Mouse (Mus musculus) liver, embryonic 15.5 days (tissue): ENCODE measurements around the gene Rbm15. TPM values are rescaled to one million over a fixed set of nuclear protein-coding genes. Genes with fewer than 3 reads are reported as not detected.

Experiments
- ATAC-seq: fragments of 200-750 bp; cut with Nextera tagmentation; 2 replicates; pipeline ENCODE4 v1.8.0; 2017; ENCODE audit warnings: moderate number of reproducible peaks, mild to moderate bottlenecking, moderate library complexity; ENCODE audit not compliant: insufficient read depth
- H3K27ac ChIP-seq: fragments of 300-500 bp; sonication (generic); replicated peaks from 2 replicates; pipeline ENCODE4 v1.5.1; 2015; ENCODE audit warnings: mild to moderate bottlenecking, inconsistent platforms
- H3K27me3 ChIP-seq: fragments of 300-500 bp; sonication (generic); 2 replicates; pipeline ENCODE4 v1.6.1; 2015; ENCODE audit warnings: mild to moderate bottlenecking, inconsistent platforms
- H3K36me3 ChIP-seq: fragments of 300-500 bp; sonication (generic); replicated peaks from 2 replicates; pipeline ENCODE4 v1.6.1; 2015; ENCODE audit warnings: moderate library complexity, mild to moderate bottlenecking, inconsistent platforms
- H3K4me1 ChIP-seq: fragments of 300-500 bp; sonication (generic); replicated peaks from 2 replicates; pipeline ENCODE4 v1.6.1; 2015; ENCODE audit warnings: inconsistent platforms
- H3K4me2 ChIP-seq: fragments of 300-500 bp; sonication (generic); 2 replicates; pipeline ENCODE4 v1.6.1; 2015; ENCODE audit warnings: moderate library complexity, mild to moderate bottlenecking, inconsistent platforms
- H3K4me3 ChIP-seq: fragments of 300-500 bp; sonication (generic); replicated peaks from 2 replicates; pipeline ENCODE4 v1.5.1; 2015; ENCODE audit warnings: mild to moderate bottlenecking, inconsistent platforms
- H3K9ac ChIP-seq: fragments of 300-500 bp; sonication (generic); 2 replicates; pipeline ENCODE4 v1.6.1; 2015; ENCODE audit warnings: moderate library complexity, mild to moderate bottlenecking, inconsistent platforms
- H3K9me3 ChIP-seq: fragments of 300-500 bp; sonication (generic); replicated peaks from 2 replicates; pipeline ENCODE4 v1.6.1; 2016; ENCODE audit warnings: inconsistent platforms
- WGBS: fragments of 180-500 bp; shearing (Covaris S2); methylation state at CpG from one replicate; pipeline ENCODE4 v1.1.7; 2015; ENCODE audit warnings: mixed read lengths; ENCODE audit not compliant: insufficient replicate concordance; 5-methylcytosine and 5-hydroxymethylcytosine counted together
- polyA plus RNA-seq: library from polyadenylated mRNA; unstranded; fragments of >200 nt; fragmentation: Nextera tagmentation; extraction: Ambion mirVana; gene quantifications from 2 replicates; pipeline ENCODE4 v1.2.1, GENCODE M21; 2015

Rbm15 gene
- polyA plus RNA-seq, 1 experiment from 2014 or later = 8.3 TPM

- Histone ChIP-seq H3K4me1 (peaks cover 19% of the 10 kb centered on the region), H3K4me2 (peak within 1 kb of the TSS; percentile 66), H3K9ac (peak within 1 kb of the TSS; percentile 69), H3K9me3 (no peaks in the 10 kb centered on the region), H3K4me3 (peak within 1 kb of the TSS; percentile 74), H3K36me3 (peaks cover 21% of the 10 kb centered on the region), H3K27me3 (no peaks in the 10 kb centered on the region), H3K27ac (peak within 1 kb of the TSS; percentile 54)
- peak; percentile 86 for ATAC-seq
- 2% methylated on average over 43 of the region's 43 CpGs for WGBS
These were observed 54.8 kb downstream of the Rbm15 start, which contains the start of gene Lamtor5 for GRCm38 (mm10) chr3:107278479-107279269. Gene Lamtor5 (plus strand): TSS chr3:107278858.

GRCm38 (mm10) chr3:107276626-107277025, 56.8 kb downstream of the Rbm15 start:
- no peak overlapping the region for H3K4me2 ChIP-seq
- WGBS = 72% methylated on average over 3 of the region's 3 CpGs
- H3K27me3 ChIP-seq = no peaks in the 10 kb centered on the region
- H3K27ac ChIP-seq = no peak overlapping the region
- H3K4me3 ChIP-seq = no peak overlapping the region
- H3K9ac ChIP-seq = no peak overlapping the region
- peaks cover 19% of the 10 kb centered on the region for H3K4me1 ChIP-seq
- no peaks in the 10 kb centered on the region for H3K9me3 ChIP-seq
- ATAC-seq = no peak
- H3K36me3 ChIP-seq = peaks cover 2% of the 10 kb centered on the region; the same call in 1 of the 2 replicates

- Histone ChIP-seq H3K27me3 (no peaks in the 10 kb centered on the region), H3K36me3 (no peaks in the 10 kb centered on the region), H3K4me1 (peaks cover 19% of the 10 kb centered on the region), H3K27ac (no peak overlapping the region), H3K4me3 (no peak overlapping the region), H3K9me3 (no peaks in the 10 kb centered on the region), H3K9ac (no peak overlapping the region), H3K4me2 (no peak overlapping the region)
- no peak for ATAC-seq
- WGBS = 56% methylated on average over 4 of the region's 4 CpGs
These were observed 57.5 kb downstream of the Rbm15 start for GRCm38 (mm10) chr3:107275996-107276395.

Other genes starting within 250 kb of the Rbm15 start
- 0.09 TPM in 2 replicates for gene Kcna2, start 232.5 kb downstream of the Rbm15 start, polyA plus RNA-seq
- gene Kcna10, start 150.6 kb downstream of the Rbm15 start, polyA plus RNA-seq = not detected in 2 replicates
- gene Cym, start 111.9 kb downstream of the Rbm15 start, polyA plus RNA-seq = 0.07 and 1.3 TPM in 2 replicates
- gene A630076J17Rik, start 103.1 kb downstream of the Rbm15 start, polyA plus RNA-seq = not detected in 2 replicates
- 0.06 and 0.07 TPM in 2 replicates for gene Prok1, start 94.0 kb downstream of the Rbm15 start, polyA plus RNA-seq
- gene Lamtor5, start 54.8 kb downstream of the Rbm15 start, polyA plus RNA-seq = 89.7 and 93.8 TPM in 2 replicates
- 0.50 and 0.52 TPM in 2 replicates for gene Slc16a4, start 42.4 kb downstream of the Rbm15 start, polyA plus RNA-seq
- not detected in 2 replicates for gene Kcnc4, start 125.9 kb upstream of the Rbm15 start, polyA plus RNA-seq
- gene Slc6a17, start 184.3 kb upstream of the Rbm15 start, polyA plus RNA-seq = 0.09 and 0.15 TPM in 2 replicates
- gene Ubl4b, start 221.4 kb upstream of the Rbm15 start, polyA plus RNA-seq = not detected in 2 replicates